Mouse (Mus musculus) NIH3T3 (cell line): ENCODE measurements at regions not wholly inside any gene's neighbourhood (a gene's known extent, or its start where the extent isn't known, plus 50 kb on each side); places are given as distances from the start of the nearest gene placed in this dataset.

Source experiments
- DNase-seq: peaks from one replicate; pipeline ENCODE4 v3.0.0-alpha.2; 2012; ENCODE audit warnings: low read depth

GRCm38 (mm10) chr4:83166867-83167814, 115.0 kb upstream of the Frem1 start:
- no peak for DNase-seq

- no peak for DNase-seq
These were observed 94.6 kb upstream of the Frem1 start for GRCm38 (mm10) chr4:83146740-83147139.

GRCm38 (mm10) chr4:83145738-83146217, 93.6 kb upstream of the Frem1 start:
- DNase-seq: no peak

- DNase-seq: peak; percentile 44
These were observed 92.8 kb upstream of the Frem1 start for GRCm38 (mm10) chr4:83144781-83145517.

- no peak for DNase-seq
These were observed 89.6 kb upstream of the Frem1 start for GRCm38 (mm10) chr4:83141736-83142135.

- no peak for DNase-seq
These were observed 70.5 kb upstream of the Frem1 start for GRCm38 (mm10) chr4:83122668-83123005.

GRCm38 (mm10) chr4:83122003-83122667, 70.0 kb upstream of the Frem1 start:
- DNase-seq: no peak

- peak; percentile 12 for DNase-seq
These were observed 56.5 kb upstream of the Frem1 start for GRCm38 (mm10) chr4:83108659-83108967.

GRCm38 (mm10) chr4:83107958-83108658, 56.0 kb upstream of the Frem1 start:
- DNase-seq: peak; percentile 83

- peak; percentile 57 for DNase-seq
These were observed 55.0 kb upstream of the Frem1 start for GRCm38 (mm10) chr4:83107161-83107560.

- no peak for DNase-seq
These were observed 52.0 kb upstream of the Frem1 start for GRCm38 (mm10) chr4:83104045-83104681.

GRCm38 (mm10) chr4:83102893-83103292, 50.8 kb upstream of the Frem1 start:
- DNase-seq: no peak

GRCm38 (mm10) chr4:83102022-83102421, 49.9 kb upstream of the Frem1 start:
- no peak for DNase-seq
